Mouse (Mus musculus) intestine, embryonic 16.5 days (tissue): ENCODE data around the gene Slc12a8. TPM values are rescaled to one million over a fixed set of nuclear protein-coding genes. Genes with fewer than 3 reads are reported as not detected.
A peak's percentile ranks its signal among the peaks of the same experiment; 100 is the strongest.
"Not testable (repeated sequence)": the region's sequence is repeated elsewhere in the genome, so short reads cannot be mapped to it uniquely, and the experiment has no call there.

Experiments
- ATAC-seq: fragments of 200-750 bp; cut with Nextera tagmentation; 2 replicates; pipeline ENCODE4 v1.8.0; 2017; ENCODE audit warnings: moderate TSS enrichment, moderate library complexity
- H3K27ac ChIP-seq: fragments of 300-500 bp; sonication (generic); 2 replicates; pipeline ENCODE4 v1.5.1; 2014; ENCODE audit warnings: mild to moderate bottlenecking, low read length
- H3K27me3 ChIP-seq: fragments of 300-500 bp; sonication (generic); replicated peaks from 2 replicates; pipeline ENCODE4 v1.6.1; 2014; ENCODE audit warnings: low read length, control low read depth, mixed read lengths; ENCODE audit not compliant: control insufficient read depth, insufficient read depth
- H3K36me3 ChIP-seq: fragments of 300-500 bp; sonication (generic); 2 replicates; pipeline ENCODE4 v1.6.1; 2014; ENCODE audit warnings: low read length, control low read depth; ENCODE audit not compliant: control insufficient read depth, insufficient read depth
- H3K4me1 ChIP-seq: fragments of 300-500 bp; sonication (generic); 2 replicates; pipeline ENCODE4 v1.6.1; 2014; ENCODE audit warnings: low read length, control low read depth, mixed read lengths; ENCODE audit not compliant: control insufficient read depth, insufficient read depth
- H3K4me2 ChIP-seq: fragments of 300-500 bp; sonication (generic); 2 replicates; pipeline ENCODE4 v1.6.1; 2014; ENCODE audit warnings: low read depth, low read length, control low read depth
- H3K4me3 ChIP-seq: fragments of 300-500 bp; sonication (generic); 2 replicates; pipeline ENCODE4 v1.5.1; 2014; ENCODE audit warnings: mild to moderate bottlenecking, low read length
- H3K9ac ChIP-seq: fragments of 300-500 bp; sonication (generic); 2 replicates; pipeline ENCODE4 v1.6.1; 2014; ENCODE audit warnings: low read depth, low read length
- H3K9me3 ChIP-seq: fragments of 300-500 bp; sonication (generic); 2 replicates; pipeline ENCODE4 v1.6.1; 2016; ENCODE audit warnings: low read length, control low read depth; ENCODE audit not compliant: control insufficient read depth
- WGBS: fragments of 180-500 bp; shearing (Covaris S2); extraction: QIAGEN DNeasy Blood & Tissue Kit; methylation state at CpG from one replicate; pipeline ENCODE4 v1.1.7; 2014; 5-methylcytosine and 5-hydroxymethylcytosine counted together
- polyA plus RNA-seq: library from polyadenylated mRNA; unstranded; fragments of >200 nt; fragmentation: Nextera tagmentation; extraction: Ambion mirVana; gene quantifications from 2 replicates; pipeline ENCODE4 v1.2.1, GENCODE M21; 2015

Gene Slc12a8
- polyA plus RNA-seq, 1 experiment from 2014 or later: 10.3 TPM

- H3K36me3 ChIP-seq, H3K27ac ChIP-seq, H3K4me3 ChIP-seq, ATAC-seq, H3K27me3 ChIP-seq, H3K9ac ChIP-seq, H3K4me2 ChIP-seq, H3K9me3 ChIP-seq, H3K4me1 ChIP-seq: not testable (repeated sequence)
- 93% methylated on average over 2 of the region's 2 CpGs for WGBS
These were observed 7.9 kb upstream of the Slc12a8 start for GRCm38 (mm10) chr16:33509231-33509630.

DNA sequence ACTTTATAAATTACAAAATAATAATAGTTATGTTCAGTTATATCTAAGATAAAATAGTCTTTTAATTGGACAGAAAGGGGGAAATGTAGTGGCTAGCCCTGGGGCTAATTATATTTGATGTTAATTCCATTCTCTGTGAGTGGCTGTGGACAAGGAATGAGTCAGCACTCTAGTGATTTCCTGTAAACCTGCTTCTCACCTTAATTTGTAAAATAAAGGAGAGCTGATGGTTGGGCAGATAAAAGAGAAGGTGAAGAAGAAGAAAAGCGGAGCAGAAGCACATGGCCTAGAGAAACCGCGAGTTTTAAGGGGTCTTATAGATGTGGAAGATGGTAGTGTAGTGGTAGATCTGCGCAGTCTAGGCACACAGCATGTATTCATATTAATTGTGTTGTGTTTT is 6.3 kb upstream of the Slc12a8 start:
- 95% methylated on average over 4 of the region's 4 CpGs for WGBS
- not testable (repeated sequence) for H3K4me2 ChIP-seq, H3K4me1 ChIP-seq, H3K4me3 ChIP-seq, H3K9ac ChIP-seq, H3K9me3 ChIP-seq, H3K27ac ChIP-seq, ATAC-seq, H3K36me3 ChIP-seq, H3K27me3 ChIP-seq

- Histone ChIP-seq H3K9ac (no peak overlapping the region), H3K4me1 (peaks cover 15% of the 10 kb centered on the region), H3K9me3 (no peaks in the 10 kb centered on the region), H3K27ac (no peak overlapping the region), H3K4me3 (no peak overlapping the region), H3K36me3 (no peaks in the 10 kb centered on the region), H3K4me2 (no peak overlapping the region), H3K27me3 (no peaks in the 10 kb centered on the region)
- ATAC-seq: peak; percentile 82
- 43% methylated on average over 6 of the region's 6 CpGs for WGBS
These were observed 4.6 kb upstream of the Slc12a8 start for GRCm38 (mm10) chr16:33512555-33512954.

- Histone ChIP-seq H3K9ac (peak overlapping the region; percentile 58; the same call in 1 of the 2 replicates), H3K36me3 (no peaks in the 10 kb centered on the region), H3K9me3 (no peaks in the 10 kb centered on the region), H3K27ac (no peak overlapping the region), H3K4me1 (peaks cover 21% of the 10 kb centered on the region), H3K4me2 (peak overlapping the region; percentile 80), H3K27me3 (no peaks in the 10 kb centered on the region), H3K4me3 (peak overlapping the region; percentile 39)
- ATAC-seq: peak; percentile 45
- WGBS: 33% methylated on average over 4 of the region's 4 CpGs
These were observed 499 bp downstream of the Slc12a8 start for GRCm38 (mm10) chr16:33517627-33518026.

- Histone ChIP-seq H3K4me3 (no peak overlapping the region), H3K9me3 (no peaks in the 10 kb centered on the region), H3K4me1 (peaks cover 19% of the 10 kb centered on the region), H3K4me2 (no peak overlapping the region), H3K36me3 (no peaks in the 10 kb centered on the region), H3K9ac (no peak overlapping the region), H3K27me3 (no peaks in the 10 kb centered on the region), H3K27ac (no peak overlapping the region)
- 47% methylated on average over 7 of the region's 7 CpGs for WGBS
- peak; percentile 45 for ATAC-seq
These were observed 1.1 kb downstream of the Slc12a8 start for GRCm38 (mm10) chr16:33518236-33518635.

DNA sequence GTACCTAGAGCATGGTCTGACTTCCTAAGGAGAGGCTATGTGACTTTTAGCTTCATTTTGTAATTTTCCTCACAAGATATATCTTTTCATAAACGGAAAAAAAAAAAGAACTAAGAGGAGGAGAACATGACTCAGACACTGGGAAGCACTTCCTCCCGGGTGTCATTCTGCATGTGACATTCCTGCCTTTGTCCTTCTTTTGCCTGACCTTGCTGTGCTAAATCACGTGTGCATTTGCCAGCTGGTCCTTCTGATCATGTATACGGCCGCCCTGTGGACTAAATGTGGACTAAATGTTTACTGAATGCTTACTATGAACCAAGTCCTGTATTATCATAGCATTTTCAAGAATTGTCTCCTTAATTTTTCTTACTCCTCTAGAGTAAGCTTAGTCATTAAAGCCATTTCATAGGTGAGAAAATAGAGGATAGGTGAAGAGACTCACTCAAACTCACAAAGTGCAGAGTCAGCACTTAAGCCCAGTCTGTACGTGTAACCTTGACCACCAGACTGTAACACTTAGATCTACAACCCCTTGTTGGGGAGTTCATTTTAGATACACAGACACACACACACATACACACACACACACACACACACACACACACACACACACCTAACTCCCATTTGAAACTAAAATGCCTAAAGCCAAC is 2.9 kb downstream of the Slc12a8 start:
- H3K36me3 ChIP-seq: no peaks in the 10 kb centered on the region
- no peaks in the 10 kb centered on the region for H3K27me3 ChIP-seq
- H3K9ac ChIP-seq: no peak overlapping the region
- H3K4me1 ChIP-seq: peaks cover 19% of the 10 kb centered on the region
- WGBS: 61% methylated on average over 6 of the region's 6 CpGs
- H3K4me3 ChIP-seq: no peak overlapping the region
- H3K27ac ChIP-seq: no peak overlapping the region
- H3K4me2 ChIP-seq: no peak overlapping the region
- ATAC-seq: no peak
- no peaks in the 10 kb centered on the region for H3K9me3 ChIP-seq

DNA sequence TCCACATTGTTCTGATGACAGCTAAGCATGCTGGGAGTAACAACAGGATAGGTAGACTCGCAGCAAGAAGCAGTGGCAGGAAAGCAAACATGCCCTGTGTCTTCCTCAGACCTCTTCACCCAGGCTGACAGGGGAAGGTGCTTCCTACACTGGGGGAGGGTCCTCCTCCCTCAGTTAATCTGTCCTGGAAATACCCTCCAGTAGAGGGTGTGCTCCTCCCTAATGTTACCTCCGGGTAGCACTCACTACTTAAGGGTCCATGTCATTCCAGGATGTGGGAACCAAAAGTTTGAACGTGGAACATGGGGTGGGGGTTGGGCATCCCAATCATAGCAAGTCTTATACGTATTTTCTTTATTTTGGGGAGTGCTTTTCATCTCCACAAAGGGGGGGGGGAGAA is 5.4 kb downstream of the Slc12a8 start:
- Histone ChIP-seq H3K4me1 (peaks cover 8% of the 10 kb centered on the region), H3K27ac (no peak overlapping the region), H3K27me3 (no peaks in the 10 kb centered on the region), H3K4me3 (no peak overlapping the region), H3K9ac (no peak overlapping the region), H3K4me2 (no peak overlapping the region), H3K36me3 (no peaks in the 10 kb centered on the region), H3K9me3 (no peaks in the 10 kb centered on the region)
- ATAC-seq: no peak
- 48% methylated on average over 4 of the region's 4 CpGs for WGBS

DNA sequence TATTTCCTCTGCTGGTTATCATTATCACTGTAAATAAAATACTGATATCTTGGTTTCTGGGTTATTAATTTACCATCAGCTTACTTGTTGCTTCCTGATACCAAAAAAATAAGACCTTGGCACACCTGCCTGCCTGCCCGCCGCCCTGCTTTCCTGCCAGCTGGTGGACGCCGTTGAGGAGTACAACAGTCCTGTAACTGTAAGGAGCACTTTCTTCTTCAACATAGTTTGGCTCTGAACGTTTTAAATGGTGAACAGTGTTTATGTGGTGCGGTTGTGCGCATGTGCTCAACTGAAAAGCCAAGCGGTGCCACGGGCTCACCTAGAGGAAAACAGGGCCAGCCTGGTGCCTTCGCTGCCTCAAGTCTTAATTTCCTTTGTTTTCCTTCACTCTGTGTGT is 6.4 kb downstream of the Slc12a8 start:
- no peaks in the 10 kb centered on the region for H3K27me3 ChIP-seq
- WGBS: 64% methylated on average over 10 of the region's 10 CpGs
- H3K4me1 ChIP-seq: no peaks in the 10 kb centered on the region; the same call in 1 of the 2 replicates
- peak overlapping the region; percentile 48 for H3K9ac ChIP-seq
- peak; percentile 36 for ATAC-seq
- H3K4me3 ChIP-seq: no peak overlapping the region
- no peaks in the 10 kb centered on the region for H3K9me3 ChIP-seq
- peak overlapping the region; percentile 20; the same call in 1 of the 2 replicates for H3K4me2 ChIP-seq
- H3K36me3 ChIP-seq: no peaks in the 10 kb centered on the region
- H3K27ac ChIP-seq: peak overlapping the region; percentile 41; the same call in 1 of the 2 replicates

- H3K36me3 ChIP-seq: no peaks in the 10 kb centered on the region
- WGBS: 48% methylated on average over 11 of the region's 11 CpGs
- peaks cover 10% of the 10 kb centered on the region; the same call in 1 of the 2 replicates for H3K4me1 ChIP-seq
- H3K9me3 ChIP-seq: no peaks in the 10 kb centered on the region
- peak; percentile 42 for ATAC-seq
- no peak overlapping the region for H3K9ac ChIP-seq
- H3K27ac ChIP-seq: peak overlapping the region; percentile 10; the same call in 1 of the 2 replicates
- H3K4me3 ChIP-seq: no peak overlapping the region
- H3K27me3 ChIP-seq: no peaks in the 10 kb centered on the region
- no peak overlapping the region for H3K4me2 ChIP-seq
These were observed 12.7 kb downstream of the Slc12a8 start for GRCm38 (mm10) chr16:33529502-33530454.
